Mouse (Mus musculus): Measurements from ENCODE around the gene Med12. TPM values are rescaled to one million over a fixed set of nuclear protein-coding genes. Genes with fewer than 3 reads are reported as not detected.

Med12 gene
- 26.6 and 28.6 TPM in 2 replicates for polyA plus RNA-seq (2015; fragmentation: Nextera tagmentation; extraction: Ambion mirVana)

- peak within 1 kb of the TSS; percentile 52 for H3K4me3 ChIP-seq
- peak within 1 kb of the TSS; percentile 74 for H3K9ac ChIP-seq
- H3K27ac ChIP-seq, result peak within 1 kb of the TSS; percentile 73
- peaks cover 13% of the 10 kb centered on the region for H3K4me1 ChIP-seq (replicated peaks)
- H3K27me3 ChIP-seq, result no peaks in the 10 kb centered on the region
- H3K36me3 ChIP-seq, result peaks cover 26% of the 10 kb centered on the region
- ATAC-seq (ENCODE audit: low FRiP score), result peak; percentile 97
- peak within 1 kb of the TSS; percentile 54 for H3K4me2 ChIP-seq
- WGBS, result 18% methylated on average over 46 of the region's 54 CpGs
- no peaks in the 10 kb centered on the region for H3K9me3 ChIP-seq
These were observed at the start of gene Med12 for GRCm38 (mm10) chrX:101273875-101274738. Gene Med12, plus strand, starts transcription at chrX:101274030.

- no peaks in the 10 kb centered on the region for H3K9me3 ChIP-seq
- 26% methylated on average over 1 of the region's 1 CpGs for WGBS
- no peaks in the 10 kb centered on the region for H3K36me3 ChIP-seq
- ATAC-seq (ENCODE audit: low FRiP score), result no peak
- no peak overlapping the region for H3K9ac ChIP-seq
- H3K4me1 ChIP-seq (replicated peaks), result no peaks in the 10 kb centered on the region
- no peak overlapping the region for H3K27ac ChIP-seq
- H3K4me3 ChIP-seq, result no peak overlapping the region
- no peak overlapping the region for H3K4me2 ChIP-seq
- 0 out of 2 replicates have a peak, but pooled peaks cover 4% of the 10 kb centered on the region for H3K27me3 ChIP-seq
These were observed 28.8 kb upstream of the Med12 start for GRCm38 (mm10) chrX:101245011-101245410.

GRCm38 (mm10) chrX:101253952-101254729 is 19.7 kb upstream of the Med12 start, which contains the start of gene Foxo4:
Gene Foxo4, plus strand, starts transcription at chrX:101254528.
- H3K9ac ChIP-seq, result peak within 1 kb of the TSS; percentile 68
- H3K4me1 ChIP-seq (replicated peaks), result peaks cover 10% of the 10 kb centered on the region
- H3K4me3 ChIP-seq, result peak within 1 kb of the TSS; percentile 51
- no peaks in the 10 kb centered on the region for H3K9me3 ChIP-seq
- peak; percentile 92 for ATAC-seq (ENCODE audit: low FRiP score)
- H3K27me3 ChIP-seq, result 0 out of 2 replicates have a peak, but pooled peaks cover 4% of the 10 kb centered on the region
- no peak within 1 kb of the TSS for H3K27ac ChIP-seq
- H3K36me3 ChIP-seq, result no peaks in the 10 kb centered on the region
- H3K4me2 ChIP-seq, result peak within 1 kb of the TSS; percentile 70
- 12% methylated on average over 44 of the region's 47 CpGs for WGBS

GRCm38 (mm10) chrX:101254740-101255139 is 19.1 kb upstream of the Med12 start:
- peak; percentile 18; the same call in 1 of the 2 replicates for ATAC-seq (ENCODE audit: low FRiP score)
- Histone ChIP-seq H3K27me3 (0 out of 2 replicates have a peak, but pooled peaks cover 4% of the 10 kb centered on the region), H3K9ac (peak overlapping the region; percentile 68), H3K4me3 (peak overlapping the region; percentile 51), H3K36me3 (no peaks in the 10 kb centered on the region), H3K9me3 (no peaks in the 10 kb centered on the region), H3K4me2 (peak overlapping the region; percentile 70), H3K27ac (no peak overlapping the region), H3K4me1 (replicated peaks) (peaks cover 10% of the 10 kb centered on the region)
- 13% methylated on average over 26 of the region's 26 CpGs for WGBS

- Histone ChIP-seq H3K4me2 (no peak overlapping the region), H3K36me3 (no peaks in the 10 kb centered on the region), H3K27ac (no peak overlapping the region), H3K9ac (no peak overlapping the region), H3K4me3 (no peak overlapping the region), H3K27me3 (0 out of 2 replicates have a peak, but pooled peaks cover 4% of the 10 kb centered on the region), H3K9me3 (no peaks in the 10 kb centered on the region), H3K4me1 (replicated peaks) (peaks cover 23% of the 10 kb centered on the region)
- no peak for ATAC-seq (ENCODE audit: low FRiP score)
- WGBS, result 85% methylated on average over 13 of the region's 13 CpGs
These were observed 17.2 kb upstream of the Med12 start for GRCm38 (mm10) chrX:101256603-101257002.

- peak; percentile 75; the same call in 1 of the 2 replicates for ATAC-seq (ENCODE audit: low FRiP score)
- Histone ChIP-seq H3K9ac (no peak overlapping the region), H3K4me1 (replicated peaks) (peaks cover 13% of the 10 kb centered on the region), H3K4me3 (no peak overlapping the region), H3K27ac (peak overlapping the region; percentile 49; the same call in 1 of the 2 replicates), H3K9me3 (no peaks in the 10 kb centered on the region), H3K36me3 (no peaks in the 10 kb centered on the region), H3K4me2 (no peak overlapping the region), H3K27me3 (0 out of 2 replicates have a peak, but pooled peaks cover 4% of the 10 kb centered on the region)
- WGBS, result 24% methylated on average over 8 of the region's 13 CpGs
These were observed 13.1 kb upstream of the Med12 start for GRCm38 (mm10) chrX:101260441-101261325.

GRCm38 (mm10) chrX:101263892-101264291 is 9.9 kb upstream of the Med12 start, which contains the start of gene Gm614:
Gene Gm614, minus strand, starts transcription at chrX:101263992.
- Histone ChIP-seq H3K9ac (no peak within 1 kb of the TSS), H3K27me3 (peaks cover 8% of the 10 kb centered on the region; the same call in 1 of the 2 replicates), H3K36me3 (no peaks in the 10 kb centered on the region), H3K4me3 (no peak within 1 kb of the TSS), H3K27ac (no peak within 1 kb of the TSS), H3K9me3 (no peaks in the 10 kb centered on the region), H3K4me1 (replicated peaks) (peaks cover 12% of the 10 kb centered on the region), H3K4me2 (no peak within 1 kb of the TSS)
- 100% methylated on average over 1 of the region's 1 CpGs for WGBS
- no peak for ATAC-seq (ENCODE audit: low FRiP score)

GRCm38 (mm10) chrX:101266631-101267030 is 7.2 kb upstream of the Med12 start:
- H3K9ac ChIP-seq, result no peak overlapping the region
- H3K27me3 ChIP-seq, result peaks cover 8% of the 10 kb centered on the region; the same call in 1 of the 2 replicates
- H3K4me3 ChIP-seq, result no peak overlapping the region
- H3K4me2 ChIP-seq, result no peak overlapping the region
- ATAC-seq (ENCODE audit: low FRiP score), result no peak
- H3K36me3 ChIP-seq, result no peaks in the 10 kb centered on the region
- 95% methylated on average over 6 of the region's 6 CpGs for WGBS
- no peaks in the 10 kb centered on the region for H3K4me1 ChIP-seq (replicated peaks)
- H3K9me3 ChIP-seq, result no peaks in the 10 kb centered on the region
- no peak overlapping the region for H3K27ac ChIP-seq

GRCm38 (mm10) chrX:101268025-101268754 is 5.6 kb upstream of the Med12 start, which contains the start of gene Il2rg:
Gene Il2rg, minus strand, starts transcription at chrX:101268255.
- no peaks in the 10 kb centered on the region for H3K9me3 ChIP-seq
- H3K4me1 ChIP-seq (replicated peaks), result no peaks in the 10 kb centered on the region
- H3K9ac ChIP-seq, result no peak within 1 kb of the TSS
- H3K27ac ChIP-seq, result no peak within 1 kb of the TSS
- no peak within 1 kb of the TSS for H3K4me3 ChIP-seq
- H3K4me2 ChIP-seq, result no peak within 1 kb of the TSS
- no peaks in the 10 kb centered on the region for H3K36me3 ChIP-seq
- ATAC-seq (ENCODE audit: low FRiP score), result no peak
- H3K27me3 ChIP-seq, result peaks cover 8% of the 10 kb centered on the region; the same call in 1 of the 2 replicates
- WGBS, result 73% methylated on average over 5 of the region's 5 CpGs

- no peaks in the 10 kb centered on the region for H3K9me3 ChIP-seq
- WGBS, result 70% methylated on average over 3 of the region's 3 CpGs
- no peak within 1 kb of the TSS for H3K4me3 ChIP-seq
- no peaks in the 10 kb centered on the region for H3K4me1 ChIP-seq (replicated peaks)
- H3K27me3 ChIP-seq, result peaks cover 8% of the 10 kb centered on the region; the same call in 1 of the 2 replicates
- H3K27ac ChIP-seq, result no peak within 1 kb of the TSS
- no peak within 1 kb of the TSS for H3K9ac ChIP-seq
- no peaks in the 10 kb centered on the region for H3K36me3 ChIP-seq
- no peak for ATAC-seq (ENCODE audit: low FRiP score)
- H3K4me2 ChIP-seq, result no peak within 1 kb of the TSS
These were observed 5.1 kb upstream of the Med12 start, which contains the start of gene Gm20489 for GRCm38 (mm10) chrX:101268755-101269124. Gene Gm20489, minus strand, starts transcription at chrX:101269023.

Measured in hindbrain, embryonic 13.5 days (tissue).